Mouse (Mus musculus) brain, embryonic 14.5 days (tissue): ENCODE measurements around the gene Rasgef1b.

Source experiments
- CTCF ChIP-seq: fragments of 200-500 bp; IDR thresholded peaks from 2 replicates; pipeline ENCODE4 v1.5.1; 2012; ENCODE audit warnings: inconsistent platforms, mild to moderate bottlenecking, moderate library complexity, borderline replicate concordance; ENCODE audit not compliant: insufficient read depth, insufficient read length; ENCODE audit errors: extremely low read depth
- POLR2A ChIP-seq: fragments of 200-500 bp; IDR thresholded peaks from 2 replicates; pipeline ENCODE4 v1.6.1; 2012; ENCODE audit warnings: mild to moderate bottlenecking, inconsistent platforms, borderline replicate concordance; ENCODE audit not compliant: poor library complexity, insufficient read depth, insufficient read length, severe bottlenecking; ENCODE audit errors: extremely low read depth

DNA sequence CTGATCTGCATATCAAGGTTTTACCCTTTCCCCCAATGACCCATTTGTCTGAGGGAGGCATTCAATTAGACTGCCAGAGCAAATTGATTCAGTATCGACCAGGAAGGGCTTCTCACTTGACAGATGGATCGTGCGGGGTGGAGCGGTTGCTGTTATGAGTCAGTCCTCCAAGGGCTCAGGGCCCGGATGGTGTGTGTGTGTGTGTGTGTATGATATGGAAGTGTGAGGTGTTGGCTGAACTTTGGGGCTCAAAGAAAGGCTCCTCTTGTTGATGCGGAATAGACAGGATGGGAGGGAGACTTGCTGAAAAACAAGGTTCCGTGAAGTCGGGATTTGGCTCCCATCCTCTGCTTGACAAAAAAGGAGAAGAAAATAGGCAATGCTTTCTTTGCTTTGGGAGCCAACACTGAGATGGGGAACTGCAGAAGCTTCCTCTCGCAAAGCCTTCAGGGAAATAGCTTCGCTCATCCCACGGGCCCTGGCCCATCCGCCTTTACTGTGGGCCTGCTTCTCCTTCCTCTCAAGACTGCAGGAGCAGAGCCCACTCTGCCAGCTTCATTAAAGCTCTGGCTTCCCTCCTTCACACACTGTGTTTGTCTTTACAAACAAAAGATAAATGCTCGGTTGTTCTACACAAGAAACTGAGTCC, 34.0 kb downstream of the Rasgef1b start:
- TF ChIP-seq CTCF (no peak), POLR2A (no peak)
